Mouse (Mus musculus): ENCODE results near the gene Gm21887. TPM values are rescaled to one million over a fixed set of nuclear protein-coding genes. Genes with fewer than 3 reads are reported as not detected.
A peak's percentile ranks its signal among the peaks of the same experiment; 100 is the strongest.
"Not testable (repeated sequence)": the region's sequence is repeated elsewhere in the genome, so short reads cannot be mapped to it uniquely, and the experiment has no call there.

Gene Gm21887
- total RNA-seq, 2 experiments from 2014 or later: 18.0 to 35.3 TPM

DNA sequence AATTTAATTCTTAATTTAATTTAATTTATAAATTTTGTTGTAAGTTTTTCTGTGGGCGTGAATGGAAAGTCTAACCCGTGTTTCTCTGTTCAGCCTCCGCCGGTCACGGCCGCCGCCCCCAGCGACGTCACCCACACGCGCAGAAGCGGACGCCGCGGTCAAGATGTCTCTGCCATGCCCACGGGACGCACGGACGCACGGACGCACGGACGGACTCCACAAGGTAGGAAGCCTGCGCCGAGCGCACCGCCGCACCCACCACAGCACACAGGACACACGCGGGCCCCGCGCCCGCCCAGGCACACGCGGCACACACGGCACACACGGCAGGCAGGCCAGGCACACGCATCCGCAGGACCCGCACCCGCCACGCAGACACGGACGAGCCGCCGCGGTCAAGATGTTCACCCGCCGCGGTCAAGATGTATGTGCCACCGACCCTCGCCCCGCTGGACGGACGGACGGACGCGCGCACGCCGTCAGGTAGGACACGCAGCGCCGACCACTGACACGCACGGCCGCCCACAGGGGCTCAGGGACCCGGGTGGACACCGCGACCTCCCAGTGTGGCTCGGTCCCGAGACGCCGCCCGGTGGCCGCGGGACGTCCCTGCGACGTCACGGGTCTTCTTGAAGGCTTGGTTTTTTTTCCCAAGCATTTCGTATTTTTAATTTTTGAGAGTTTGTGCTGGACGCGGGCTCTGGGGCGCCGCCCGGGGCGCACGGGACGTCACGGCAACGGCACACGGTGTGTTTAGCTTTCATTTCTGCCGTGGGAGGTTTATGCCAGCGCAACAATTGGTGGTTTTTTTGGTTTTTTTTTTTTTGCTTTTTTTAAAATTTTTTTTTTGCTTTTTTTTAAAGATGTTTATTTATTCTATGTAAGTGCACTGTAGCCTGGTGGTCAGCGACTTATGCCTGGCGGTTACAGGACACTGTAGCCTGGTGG, 1.4 kb downstream of the Gm21887 start:
- DNase-seq (ENCODE audit: low spot score): not testable (repeated sequence)

DNA sequence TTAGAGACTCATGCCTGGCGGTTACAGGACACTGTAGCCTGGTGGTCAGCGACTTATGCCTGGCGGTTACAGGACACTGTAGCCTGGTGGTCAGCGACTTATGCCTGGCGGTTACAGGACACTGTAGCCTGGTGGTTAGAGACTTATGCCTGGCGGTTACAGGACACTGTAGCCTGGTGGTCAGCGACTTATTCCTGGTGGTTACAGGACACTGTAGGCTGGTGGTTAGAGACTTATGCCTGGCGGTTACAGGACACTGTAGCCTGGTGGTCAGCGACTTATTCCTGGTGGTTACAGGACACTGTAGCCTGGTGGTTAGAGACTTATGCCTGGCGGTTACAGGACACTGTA, 2.0 kb downstream of the Gm21887 start:
- DNase-seq (ENCODE audit: low spot score): not testable (repeated sequence)

DNA sequence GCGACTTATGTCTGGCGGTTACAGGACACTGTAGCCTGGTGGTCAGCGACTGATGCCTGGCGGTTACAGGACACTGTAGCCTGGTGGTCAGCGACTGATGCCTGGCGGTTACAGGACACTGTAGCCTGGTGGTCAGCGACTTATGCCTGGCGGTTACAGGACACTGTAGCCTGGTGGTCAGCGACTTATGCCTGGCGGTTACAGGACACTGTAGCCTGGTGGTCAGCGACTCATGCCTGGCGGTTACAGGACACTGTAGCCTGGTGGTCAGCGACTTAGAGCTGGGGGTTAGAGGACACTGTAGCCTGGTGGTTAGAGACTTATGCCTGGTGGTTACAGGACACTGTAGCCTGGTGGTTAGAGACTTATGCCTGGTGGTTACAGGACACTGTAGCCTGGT, 4.0 kb downstream of the Gm21887 start:
- not testable (repeated sequence) for DNase-seq (ENCODE audit: low spot score)

DNA sequence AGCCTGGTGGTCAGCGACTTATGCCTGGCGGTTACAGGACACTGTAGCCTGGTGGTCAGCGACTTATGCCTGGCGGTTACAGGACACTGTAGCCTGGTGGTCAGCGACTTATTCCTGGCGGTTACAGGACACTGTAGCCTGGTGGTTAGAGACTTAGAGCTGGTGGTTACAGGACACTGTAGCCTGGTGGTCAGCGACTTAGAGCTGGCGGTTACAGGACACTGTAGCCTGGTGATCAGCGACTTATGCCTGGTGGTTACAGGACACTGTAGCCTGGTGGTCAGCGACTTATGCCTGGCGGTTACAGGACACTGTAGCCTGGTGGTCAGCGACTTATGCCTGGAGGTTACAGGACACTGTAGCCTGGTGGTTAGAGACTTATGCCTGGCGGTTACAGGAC, 4.6 kb downstream of the Gm21887 start:
- not testable (repeated sequence) for DNase-seq (ENCODE audit: low spot score)

DNA sequence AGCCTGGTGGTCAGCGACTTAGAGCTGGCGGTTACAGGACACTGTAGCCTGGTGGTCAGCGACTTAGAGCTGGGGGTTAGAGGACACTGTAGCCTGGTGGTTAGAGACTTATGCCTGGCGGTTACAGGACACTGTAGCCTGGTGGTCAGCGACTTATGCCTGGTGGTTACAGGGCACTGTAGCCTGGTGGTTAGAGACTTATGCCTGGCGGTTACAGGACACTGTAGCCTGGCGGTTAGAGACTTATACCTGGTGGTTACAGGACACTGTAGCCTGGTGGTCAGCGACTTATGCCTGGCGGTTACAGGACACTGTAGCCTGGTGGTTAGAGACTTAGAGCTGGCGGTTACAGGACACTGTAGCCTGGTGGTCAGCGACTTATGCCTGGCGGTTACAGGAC, 6.4 kb downstream of the Gm21887 start:
- not testable (repeated sequence) for DNase-seq (ENCODE audit: low spot score)

DNA sequence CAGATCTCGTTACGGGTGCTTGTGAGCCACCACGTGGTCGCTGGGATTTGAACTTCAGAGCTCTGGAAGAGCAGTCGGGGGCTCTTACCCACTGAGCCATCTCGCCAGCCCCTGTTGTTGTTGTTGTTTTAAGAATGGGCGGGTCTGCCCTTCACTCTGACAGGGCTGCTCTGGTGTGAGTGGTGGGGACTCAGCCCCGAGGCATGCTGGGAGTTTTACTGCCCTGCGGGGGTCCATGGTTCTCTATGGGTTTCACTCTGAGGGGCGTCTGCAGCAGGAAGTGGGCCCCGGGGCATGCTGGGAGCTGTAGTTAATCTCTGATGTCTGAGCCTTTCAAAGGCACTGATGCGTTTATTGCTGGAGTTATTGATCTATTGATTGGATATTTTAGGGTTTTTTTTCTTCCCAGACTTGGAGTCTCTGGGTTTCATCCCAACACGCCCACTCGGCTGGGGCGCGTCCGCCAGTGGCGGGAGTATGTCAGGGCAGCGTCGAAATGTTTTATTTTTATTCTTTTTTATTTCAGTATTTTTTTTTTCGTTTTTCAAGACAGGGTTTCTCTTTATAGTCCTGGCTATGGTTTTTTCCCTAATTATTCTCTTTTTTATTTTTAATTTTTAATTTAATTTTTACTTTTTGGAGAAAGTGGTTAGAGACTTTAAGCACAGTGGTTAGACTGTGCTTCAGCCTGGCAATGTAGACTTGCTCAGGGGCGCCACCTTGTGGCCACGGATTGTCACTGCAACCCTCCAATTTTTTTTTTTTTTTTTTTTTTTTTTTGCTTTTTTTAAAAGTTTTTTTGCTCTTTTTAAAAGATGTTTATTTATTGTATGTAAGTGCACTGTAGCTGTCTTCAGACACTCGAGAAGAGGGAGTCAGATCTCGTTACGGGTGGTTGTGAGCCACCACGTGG, 8.1 kb downstream of the Gm21887 start:
- not testable (repeated sequence) for DNase-seq (ENCODE audit: low spot score)

DNA sequence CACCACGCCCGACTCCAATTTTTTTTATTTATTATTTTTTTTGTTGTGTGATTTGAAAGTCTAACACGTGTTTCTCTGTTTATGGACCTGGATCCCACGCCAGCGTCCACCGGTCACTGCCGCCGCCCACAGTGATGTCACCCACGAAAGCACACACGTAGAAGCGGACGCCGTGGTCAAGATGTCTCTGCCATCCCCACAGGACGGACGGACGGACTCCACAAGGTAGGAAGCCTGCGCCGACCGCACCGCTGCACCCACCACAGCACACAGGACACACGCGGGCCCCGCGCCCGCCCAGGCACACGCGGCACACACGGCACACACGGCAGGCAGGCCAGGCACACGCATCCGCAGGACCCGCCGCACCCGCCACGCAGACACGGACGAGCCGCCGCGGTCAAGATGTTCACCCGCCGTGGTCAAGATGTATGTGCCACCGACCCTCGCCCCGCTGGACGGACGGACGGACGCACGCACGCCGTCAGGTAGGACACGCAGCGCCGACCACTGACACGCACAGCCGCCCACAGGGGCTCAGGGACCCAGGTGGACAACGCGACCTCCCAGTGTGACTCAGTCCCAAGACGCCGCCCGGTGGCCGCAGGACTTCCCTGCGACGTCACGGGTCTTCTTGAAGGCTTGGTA, 9.2 kb downstream of the Gm21887 start:
- DNase-seq (ENCODE audit: low spot score): not testable (repeated sequence)

DNA sequence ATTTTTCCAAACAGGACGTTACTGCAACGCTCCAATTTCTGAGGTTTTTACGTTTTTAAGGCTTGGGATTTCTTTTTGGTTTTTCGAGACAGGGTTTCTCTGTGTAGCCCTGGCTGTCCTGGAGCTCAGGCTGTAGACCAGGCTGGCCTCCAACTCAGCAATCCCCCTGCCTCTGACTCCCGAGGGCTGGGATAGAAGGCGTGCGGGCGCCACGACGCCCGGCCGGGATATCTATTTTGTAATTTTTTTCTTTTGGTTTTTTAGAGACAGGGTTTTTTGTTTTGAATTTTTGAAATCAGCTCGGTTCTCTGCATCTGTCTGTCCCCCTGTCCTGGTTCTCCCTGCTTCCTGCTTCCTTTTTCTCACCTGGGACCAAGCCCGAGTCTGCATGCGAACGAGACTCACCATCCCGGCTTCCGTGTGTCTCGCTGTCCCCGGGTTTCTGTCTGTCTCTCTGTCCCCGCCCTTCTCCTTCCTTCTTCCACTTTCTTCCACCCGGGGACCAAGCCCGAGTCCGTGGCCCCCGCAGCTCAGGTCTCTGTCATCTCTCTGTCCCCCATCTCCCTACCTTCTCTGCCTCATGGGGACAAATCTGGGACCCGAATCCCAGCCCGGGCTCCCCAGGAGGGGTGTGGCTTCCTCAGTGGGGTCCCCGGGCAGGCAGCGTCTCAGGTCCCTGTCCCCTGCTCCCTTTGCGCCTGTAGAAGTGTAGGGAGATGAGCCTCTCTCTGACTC, 9.9 kb downstream of the Gm21887 start:
- DNase-seq (ENCODE audit: low spot score): not testable (repeated sequence)

DNA sequence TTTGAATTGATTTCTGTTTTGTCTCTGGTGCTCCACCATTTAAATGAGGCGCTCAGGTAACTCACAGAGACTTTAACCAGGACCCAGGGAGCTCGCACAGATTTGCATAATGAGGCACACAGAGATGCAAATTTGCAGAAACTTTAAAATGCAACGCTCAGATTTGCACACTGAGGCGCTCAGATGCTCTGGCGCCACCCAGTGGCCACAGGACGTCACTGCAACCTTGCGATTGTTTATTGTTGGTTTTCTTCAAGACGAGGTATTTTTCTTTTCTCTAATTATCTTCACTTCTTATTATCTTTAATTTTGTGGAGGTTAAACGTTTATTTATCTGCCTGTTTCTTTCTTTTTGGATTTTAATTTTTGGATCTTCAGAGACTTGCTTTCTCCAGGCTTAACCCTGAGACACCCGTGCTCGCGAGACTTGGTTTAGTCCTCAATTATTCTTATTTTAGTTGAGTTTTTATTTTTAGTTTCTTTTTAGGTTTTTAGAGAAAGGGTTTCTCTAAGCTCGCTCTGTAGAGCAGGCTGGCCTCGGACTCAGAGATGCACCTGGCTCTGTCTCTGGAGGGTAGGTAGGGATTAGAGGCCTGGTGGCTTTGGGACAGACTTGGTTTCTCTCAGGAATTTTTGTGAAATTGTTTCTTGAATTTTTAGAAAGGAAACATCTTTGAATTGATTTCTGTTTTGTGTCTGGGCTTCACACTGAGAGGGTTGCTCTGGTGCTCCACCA, 10.7 kb downstream of the Gm21887 start:
- peak; percentile 97 for DNase-seq (ENCODE audit: low spot score)

GRCm38 (mm10) chrX:170020690-170021050, 11.2 kb downstream of the Gm21887 start:
- DNase-seq (ENCODE audit: low spot score): not testable (repeated sequence)

DNA sequence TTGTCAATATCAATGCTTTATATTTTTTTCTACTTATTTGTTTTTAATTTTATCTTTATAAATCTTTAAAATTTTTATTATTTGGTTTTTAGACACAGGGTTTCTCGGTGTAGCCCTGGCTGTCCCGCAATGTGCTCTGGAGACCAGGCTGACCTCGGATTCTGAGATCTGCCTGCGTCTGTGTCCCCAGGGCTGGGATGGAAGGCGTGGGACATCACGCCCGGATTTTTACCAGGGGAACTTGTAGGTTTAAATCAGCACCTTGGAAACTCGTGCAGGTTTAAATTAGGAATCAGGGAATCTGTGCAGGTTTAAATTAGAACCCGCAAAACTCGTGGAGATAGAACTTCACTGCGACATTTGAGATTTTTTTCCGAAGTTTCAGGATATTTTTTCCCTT, 11.7 kb downstream of the Gm21887 start:
- DNase-seq (ENCODE audit: low spot score): not testable (repeated sequence)

- DNase-seq (ENCODE audit: low spot score): not testable (repeated sequence)
Observed at GRCm38 (mm10) chrX:170021750-170022461, 12.4 kb downstream of the Gm21887 start.

Other genes with a start within 250 kb of the Gm21887 start
- not detected for gene 4933400A11Rik, start 230.0 kb upstream of the Gm21887 start, total RNA-seq (2021)

All from gastrocnemius, adult 18-20 months (tissue).